Mouse (Mus musculus): ENCODE data around the gene Syndig1. TPM values are rescaled to one million over a fixed set of nuclear protein-coding genes. Genes with fewer than 3 reads are reported as not detected.

Syndig1 gene
- total and polyA plus RNA-seq, 2 experiments from 2014 or later = 39.2 to 51.1 TPM

DNA sequence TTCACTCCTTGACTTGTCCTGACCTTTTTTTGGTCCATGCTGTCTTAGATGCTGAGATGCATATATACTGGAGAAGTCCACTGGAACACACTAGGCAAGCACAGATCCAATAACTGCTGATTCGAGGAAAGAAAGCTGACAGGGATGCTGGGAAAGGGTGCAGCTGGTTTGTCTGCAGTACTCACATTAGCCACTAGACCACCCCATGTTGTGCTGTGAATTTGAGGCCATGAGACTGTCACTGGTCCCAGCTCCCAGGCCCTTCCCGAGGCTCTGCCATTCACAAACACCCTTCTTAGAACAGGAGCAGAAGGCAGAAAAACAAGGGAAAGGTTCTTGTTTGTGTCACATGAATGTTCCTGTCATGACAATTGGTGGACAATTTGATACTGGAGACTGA is 8.8 kb upstream of the Syndig1 start:
- no peaks in the 10 kb centered on the region for H3K27me3 ChIP-seq (ENCODE audit: insufficient read depth, low read length)
- H3K4me2 ChIP-seq (ENCODE audit: low read depth, low read length) = no peak overlapping the region
- ATAC-seq (no peak), DNase-seq (ENCODE audit: low spot score) (no peak)
- no peak overlapping the region for H3K27ac ChIP-seq
- H3K4me3 ChIP-seq (ENCODE audit: low read length) = no peak overlapping the region
- H3K9ac ChIP-seq (replicated peaks; ENCODE audit: low read length) = no peak overlapping the region
- H3K4me1 ChIP-seq (ENCODE audit: insufficient read depth, low read length) = no peaks in the 10 kb centered on the region
- peak; percentile 42 for TF ChIP-seq CTCF (IDR thresholded peaks at IDR 0.05; ENCODE audit: low read depth)
- 49% methylated on average over 2 of the region's 2 CpGs for WGBS
- H3K9me3 ChIP-seq (ENCODE audit: low read length) = no peaks in the 10 kb centered on the region
- no peaks in the 10 kb centered on the region for H3K36me3 ChIP-seq (ENCODE audit: insufficient read depth, low read length)

DNA sequence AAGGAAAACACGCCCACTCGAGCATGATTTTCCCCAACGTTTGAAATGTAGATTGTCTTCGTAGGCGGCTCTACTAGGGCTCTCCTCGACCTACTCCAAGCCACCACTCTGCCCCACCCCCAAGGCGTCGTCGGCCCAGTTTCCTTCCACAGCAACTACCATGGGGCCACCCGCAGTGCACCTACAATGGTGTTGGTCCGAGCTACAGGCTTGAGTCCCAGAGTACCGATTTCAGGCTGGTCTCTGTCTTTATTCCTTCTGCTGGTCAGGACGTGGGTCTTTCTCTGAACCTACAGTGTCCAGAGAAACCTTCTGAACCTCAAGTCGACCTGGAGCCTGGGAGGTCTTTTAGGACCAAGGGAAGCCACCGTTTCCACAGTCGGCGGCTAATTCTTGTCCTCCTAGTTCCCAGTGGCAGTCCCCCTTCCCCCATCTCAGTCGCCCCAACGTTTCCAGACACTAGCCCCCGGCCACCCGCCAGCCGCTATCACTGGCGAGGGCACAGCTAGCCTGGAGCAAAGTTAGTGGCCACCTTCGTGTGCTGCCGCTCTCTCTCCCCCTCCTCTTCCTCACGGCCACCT is 1.0 kb downstream of the Syndig1 start:
- peak; percentile 50; the same call in 1 of the 2 replicates for ATAC-seq
- Histone ChIP-seq H3K9me3 (ENCODE audit: low read length) (no peaks in the 10 kb centered on the region), H3K4me2 (ENCODE audit: low read depth, low read length) (peak overlapping the region; percentile 97), H3K36me3 (ENCODE audit: insufficient read depth, low read length) (no peaks in the 10 kb centered on the region), H3K4me1 (ENCODE audit: insufficient read depth, low read length) (0 out of 2 replicates have a peak, but pooled peaks cover 4% of the 10 kb centered on the region), H3K27me3 (ENCODE audit: insufficient read depth, low read length) (no peaks in the 10 kb centered on the region), H3K27ac (peak overlapping the region; percentile 54; the same call in 1 of the 2 replicates), H3K9ac (replicated peaks; ENCODE audit: low read length) (peak overlapping the region; percentile 63), H3K4me3 (ENCODE audit: low read length) (peak overlapping the region; percentile 72)
- 2% methylated on average over 26 of the region's 26 CpGs for WGBS
- DNase-seq (ENCODE audit: low spot score) = peak; percentile 21
- TF ChIP-seq CTCF (IDR thresholded peaks at IDR 0.05; ENCODE audit: low read depth) = no peak

GRCm38 (mm10) chr2:149830536-149831458 is 1.8 kb downstream of the Syndig1 start, which contains the start of gene C530025M09Rik:
Gene C530025M09Rik (minus strand): TSS chr2:149831213.
- DNase-seq (ENCODE audit: low spot score) = peak; percentile 73
- Histone ChIP-seq H3K4me3 (ENCODE audit: low read length) (peak within 1 kb of the TSS; percentile 72), H3K4me2 (ENCODE audit: low read depth, low read length) (peak within 1 kb of the TSS; percentile 97), H3K9me3 (ENCODE audit: low read length) (no peaks in the 10 kb centered on the region), H3K36me3 (ENCODE audit: insufficient read depth, low read length) (no peaks in the 10 kb centered on the region), H3K27ac (peak within 1 kb of the TSS; percentile 54; the same call in 1 of the 2 replicates), H3K9ac (replicated peaks; ENCODE audit: low read length) (peak within 1 kb of the TSS; percentile 63), H3K27me3 (ENCODE audit: insufficient read depth, low read length) (no peaks in the 10 kb centered on the region), H3K4me1 (ENCODE audit: insufficient read depth, low read length) (0 out of 2 replicates have a peak, but pooled peaks cover 4% of the 10 kb centered on the region)
- TF ChIP-seq CTCF (IDR thresholded peaks at IDR 0.05; ENCODE audit: low read depth) = no peak
- under 1% methylated on average over 81 of the region's 82 CpGs for WGBS
- peak; percentile 84 for ATAC-seq

DNA sequence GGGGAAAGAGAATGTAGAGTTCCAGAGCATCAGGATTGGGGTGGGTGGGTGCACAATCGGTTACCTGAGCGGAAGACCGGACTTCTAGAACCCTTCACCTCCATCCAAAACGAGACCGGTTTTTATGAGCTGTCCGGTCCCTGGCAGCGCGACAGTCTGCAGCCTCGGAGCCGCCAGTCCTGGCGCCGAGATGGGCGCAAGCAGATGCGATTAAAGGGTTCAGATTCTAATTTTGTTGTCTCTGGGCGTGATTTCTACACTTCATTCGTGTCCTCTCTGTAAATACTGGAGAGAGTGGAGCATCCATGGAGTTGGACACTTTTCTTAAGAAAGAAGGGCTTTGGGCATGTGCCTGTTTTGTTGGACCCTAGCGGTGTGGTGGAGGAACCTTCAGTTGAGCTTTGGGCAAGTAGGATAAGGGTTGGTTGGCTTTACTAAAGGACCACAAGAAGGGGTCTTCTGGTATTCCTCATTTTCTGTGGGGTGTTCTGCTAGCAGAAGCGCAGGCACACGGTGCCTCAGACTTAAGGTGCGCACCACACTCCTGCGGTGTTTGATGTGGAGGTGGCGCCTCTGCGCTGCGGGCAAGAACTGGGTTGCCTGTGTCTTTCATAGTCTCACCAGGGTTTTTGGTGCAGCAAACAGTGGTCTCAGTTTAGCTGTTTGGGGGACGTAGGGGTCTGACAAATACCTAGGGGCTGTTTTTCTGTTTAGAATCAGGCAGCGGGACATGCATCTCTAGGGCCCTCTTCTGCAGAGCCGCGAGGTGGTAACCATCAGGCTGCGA is 2.6 kb downstream of the Syndig1 start:
- TF ChIP-seq CTCF (IDR thresholded peaks at IDR 0.05; ENCODE audit: low read depth) = peak; percentile 46
- peak; percentile 41 for DNase-seq (ENCODE audit: low spot score)
- WGBS = under 1% methylated on average over 29 of the region's 29 CpGs
- Histone ChIP-seq H3K9ac (replicated peaks; ENCODE audit: low read length) (peak overlapping the region; percentile 63), H3K27me3 (ENCODE audit: insufficient read depth, low read length) (no peaks in the 10 kb centered on the region), H3K4me3 (ENCODE audit: low read length) (peak overlapping the region; percentile 72), H3K4me1 (ENCODE audit: insufficient read depth, low read length) (0 out of 2 replicates have a peak, but pooled peaks cover 4% of the 10 kb centered on the region), H3K36me3 (ENCODE audit: insufficient read depth, low read length) (no peaks in the 10 kb centered on the region), H3K9me3 (ENCODE audit: low read length) (no peaks in the 10 kb centered on the region), H3K27ac (peak overlapping the region; percentile 54; the same call in 1 of the 2 replicates), H3K4me2 (ENCODE audit: low read depth, low read length) (peak overlapping the region; percentile 97)
- ATAC-seq = peak; percentile 38

- H3K4me3 ChIP-seq (ENCODE audit: low read length) = peak overlapping the region; percentile 72
- DNase-seq (ENCODE audit: low spot score) (no peak), ATAC-seq (no peak)
- H3K9me3 ChIP-seq (ENCODE audit: low read length) = no peaks in the 10 kb centered on the region
- peak overlapping the region; percentile 97 for H3K4me2 ChIP-seq (ENCODE audit: low read depth, low read length)
- no peaks in the 10 kb centered on the region for H3K27me3 ChIP-seq (ENCODE audit: insufficient read depth, low read length)
- H3K4me1 ChIP-seq (ENCODE audit: insufficient read depth, low read length) = 0 out of 2 replicates have a peak, but pooled peaks cover 4% of the 10 kb centered on the region
- 11% methylated on average over 5 of the region's 5 CpGs for WGBS
- peak overlapping the region; percentile 63; the same call in 1 of the 2 replicates for H3K9ac ChIP-seq (replicated peaks; ENCODE audit: low read length)
- no peak for TF ChIP-seq CTCF (IDR thresholded peaks at IDR 0.05; ENCODE audit: low read depth)
- H3K27ac ChIP-seq = no peak overlapping the region
- no peaks in the 10 kb centered on the region for H3K36me3 ChIP-seq (ENCODE audit: insufficient read depth, low read length)
Observed at GRCm38 (mm10) chr2:149832301-149832700, 3.3 kb downstream of the Syndig1 start.

- H3K27me3 ChIP-seq (ENCODE audit: insufficient read depth, low read length) = no peaks in the 10 kb centered on the region
- H3K4me2 ChIP-seq (ENCODE audit: low read depth, low read length) = no peak overlapping the region
- H3K27ac ChIP-seq = no peak overlapping the region
- no peak for ATAC-seq
- no peaks in the 10 kb centered on the region for H3K9me3 ChIP-seq (ENCODE audit: low read length)
- no peak for DNase-seq (ENCODE audit: low spot score)
- TF ChIP-seq CTCF (IDR thresholded peaks at IDR 0.05; ENCODE audit: low read depth) = no peak
- 97% methylated on average over 1 of the region's 1 CpGs for WGBS
- no peak overlapping the region for H3K9ac ChIP-seq (replicated peaks; ENCODE audit: low read length)
- no peak overlapping the region for H3K4me3 ChIP-seq (ENCODE audit: low read length)
- 0 out of 2 replicates have a peak, but pooled peaks cover 4% of the 10 kb centered on the region for H3K4me1 ChIP-seq (ENCODE audit: insufficient read depth, low read length)
- H3K36me3 ChIP-seq (ENCODE audit: insufficient read depth, low read length) = no peaks in the 10 kb centered on the region
Observed at GRCm38 (mm10) chr2:149835091-149835490, 6.1 kb downstream of the Syndig1 start.

Data from hindbrain, postnatal 0 days (tissue).